Mouse (Mus musculus) heart, adult 2 months (tissue): ENCODE measurements around the gene Nuak1.

ENCODE experiments used
- CTCF ChIP-seq: fragments of 200-600 bp; IDR thresholded peaks from 2 replicates; pipeline ENCODE4 v1.8.1; 2022; ENCODE audit warnings: antibody characterized with exemption, mild to moderate bottlenecking, moderate library complexity
- POLR2A ChIP-seq: fragments of 200-500 bp; IDR thresholded peaks from 2 replicates; pipeline ENCODE4 v1.6.1; 2011; ENCODE audit warnings: mild to moderate bottlenecking, low read depth, low read length, control low read depth; ENCODE audit not compliant: insufficient read depth

GRCm38 (mm10) chr10:84405135-84405776 lies 35.1 kb downstream of the Nuak1 start:
- TF ChIP-seq CTCF (no peak), POLR2A (no peak)
